Mouse (Mus musculus) MEL (cell line): ENCODE measurements at regions not wholly inside any gene's neighbourhood (a gene's known extent, or its start where the extent isn't known, plus 50 kb on each side); places are given as distances from the start of the nearest gene placed in this dataset.

Source experiments
- DNase-seq: peaks from one replicate; pipeline ENCODE4 v3.0.0; 2011; ENCODE audit warnings: low read depth, low spot score
- H3K27ac ChIP-seq: 2 replicates; pipeline ENCODE4 v1.5.1; 2012; ENCODE audit warnings: low read depth, mild to moderate bottlenecking, control low read depth, low read length, moderate library complexity; ENCODE audit not compliant: control insufficient read depth
- H3K27me3 ChIP-seq, 2 experiments: fragments of 150-350 bp in 1 of 2; sonication (generic) in 1 of 2; 2 replicates each; pipeline ENCODE4 v1.6.1; 2012; ENCODE audit warnings: low read length in 2 of 2, mild to moderate bottlenecking in 2 of 2, improper control_type of control experiment in 1 of 2, moderate library complexity in 1 of 2; ENCODE audit not compliant: insufficient read depth in 2 of 2, control insufficient read depth in 1 of 2
- H3K36me3 ChIP-seq, 2 experiments: 2 replicates each; pipeline ENCODE4 v1.6.1; 2012 to 2014; ENCODE audit warnings: low read length in 2 of 2, improper control_type of control experiment in 1 of 2, inconsistent platforms in 1 of 2, mild to moderate bottlenecking in 1 of 2; ENCODE audit not compliant: insufficient read depth in 2 of 2, control insufficient read depth in 1 of 2
- H3K4me1 ChIP-seq, 2 experiments: fragments of 150-350 bp in 1 of 2; sonication (generic) in 1 of 2; 2 replicates each; pipeline ENCODE4 v1.6.1; 2012; ENCODE audit warnings: low read length in 2 of 2, improper control_type of control experiment in 1 of 2, mild to moderate bottlenecking in 1 of 2; ENCODE audit not compliant: insufficient read depth in 2 of 2, control insufficient read depth in 1 of 2
- H3K4me3 ChIP-seq, 2 experiments: fragments of 150-350 bp in 1 of 2; sonication (generic) in 1 of 2; 2 replicates each; pipeline ENCODE4 v1.5.1; 2012; ENCODE audit warnings: low read depth in 2 of 2, low read length in 2 of 2, mild to moderate bottlenecking in 2 of 2, moderate library complexity in 2 of 2, control low read depth in 1 of 2, improper control_type of control experiment in 1 of 2; ENCODE audit not compliant: control insufficient read depth in 1 of 2, insufficient read depth in 1 of 2
- H3K79me2 ChIP-seq: 2 replicates; pipeline ENCODE4 v1.6.1; 2012; ENCODE audit warnings: mild to moderate bottlenecking, low read length, moderate library complexity; ENCODE audit not compliant: control insufficient read depth, poor library complexity, insufficient read depth
- H3K9ac ChIP-seq: 2 replicates; pipeline ENCODE4 v1.6.1; 2012; ENCODE audit warnings: low read depth, mild to moderate bottlenecking, control low read depth, low read length, moderate library complexity; ENCODE audit not compliant: control insufficient read depth, poor library complexity, severe bottlenecking
- H3K9me3 ChIP-seq: fragments of 150-350 bp; sonication (generic); replicated peaks from 2 replicates; pipeline ENCODE4 v1.6.1; 2012; ENCODE audit warnings: mild to moderate bottlenecking, low read length, improper control_type of control experiment, moderate library complexity; ENCODE audit not compliant: insufficient read depth
- BHLHE40 ChIP-seq: IDR thresholded peaks from 2 replicates; pipeline ENCODE4 v1.6.1; 2012; ENCODE audit warnings: low read depth, mild to moderate bottlenecking, inconsistent platforms, low read length, improper control_type of control experiment, borderline replicate concordance
- CHD1 ChIP-seq: IDR thresholded peaks from 2 replicates; pipeline ENCODE4 v1.6.1; 2012; ENCODE audit warnings: low read depth, mild to moderate bottlenecking, inconsistent platforms, low read length, improper control_type of control experiment
- CTCF ChIP-seq, 3 experiments: IDR thresholded peaks in 2 of 3; conservative IDR thresholded peaks in 1 of 3; 2 replicates each; pipeline ENCODE4 v1.5.1; 2011 to 2012; ENCODE audit warnings: low read length in 3 of 3, low read depth in 2 of 3, mild to moderate bottlenecking in 2 of 3, improper control_type of control experiment in 1 of 3, inconsistent platforms in 1 of 3, mixed read lengths in 1 of 3, moderate library complexity in 1 of 3; ENCODE audit not compliant: control insufficient read depth in 1 of 3, insufficient read depth in 1 of 3, poor library complexity in 1 of 3, severe bottlenecking in 1 of 3
- E2F4 ChIP-seq: IDR thresholded peaks from 2 replicates; pipeline ENCODE4 v1.6.1; 2011; ENCODE audit warnings: low read depth, low read length, improper control_type of control experiment, borderline replicate concordance
- ELF1 ChIP-seq: IDR thresholded peaks from 2 replicates; pipeline ENCODE4 v1.6.1; 2014; ENCODE audit warnings: low read depth, mild to moderate bottlenecking, inconsistent platforms, low read length, improper control_type of control experiment, moderate library complexity
- EP300 ChIP-seq, 2 experiments: IDR thresholded peaks; 2 replicates each; pipeline ENCODE4 v1.6.1; 2011; ENCODE audit warnings: improper control_type of control experiment in 2 of 2, low read length in 2 of 2, low read depth in 1 of 2, mild to moderate bottlenecking in 1 of 2
- GABPA ChIP-seq: IDR thresholded peaks from 2 replicates; pipeline ENCODE4 v1.6.1; 2012; ENCODE audit warnings: low read depth, mild to moderate bottlenecking, inconsistent platforms, low read length, improper control_type of control experiment, moderate library complexity
- GATA1 ChIP-seq: IDR thresholded peaks from 2 replicates; pipeline ENCODE4 v1.6.1; 2011; ENCODE audit warnings: low read depth, low read length, improper control_type of control experiment
- JUND ChIP-seq: IDR thresholded peaks from 2 replicates; pipeline ENCODE4 v1.6.1; 2011; ENCODE audit warnings: low read depth, mild to moderate bottlenecking, improper control_type of control experiment, low read length
- KAT2A ChIP-seq: conservative IDR thresholded peaks from 2 replicates; pipeline ENCODE4 v1.6.1; 2012; ENCODE audit warnings: low read depth, low read length, improper control_type of control experiment, inconsistent platforms
- MAFK ChIP-seq: IDR thresholded peaks from 2 replicates; pipeline ENCODE4 v1.6.1; 2011; ENCODE audit warnings: low read depth, mild to moderate bottlenecking, low read length, improper control_type of control experiment, borderline replicate concordance
- MAX ChIP-seq: IDR thresholded peaks from 2 replicates; pipeline ENCODE4 v1.6.1; 2011; ENCODE audit warnings: low read length, improper control_type of control experiment
- MAZ ChIP-seq: IDR thresholded peaks from 2 replicates; pipeline ENCODE4 v1.6.1; 2012; ENCODE audit warnings: low read depth, mild to moderate bottlenecking, inconsistent platforms, low read length, improper control_type of control experiment
- MXI1 ChIP-seq: IDR thresholded peaks from 2 replicates; pipeline ENCODE4 v1.6.1; 2011; ENCODE audit warnings: mild to moderate bottlenecking, low read depth, low read length, improper control_type of control experiment
- MYC ChIP-seq: IDR thresholded peaks from 2 replicates; pipeline ENCODE4 v1.6.1; 2011; ENCODE audit warnings: low read depth, mild to moderate bottlenecking, low read length, improper control_type of control experiment, moderate library complexity
- NRF1 ChIP-seq: IDR thresholded peaks from 2 replicates; pipeline ENCODE4 v1.6.1; 2014; ENCODE audit warnings: low read depth, mild to moderate bottlenecking, inconsistent platforms, low read length, improper control_type of control experiment, moderate library complexity; ENCODE audit not compliant: poor library complexity, insufficient read depth, severe bottlenecking
- POLR2A ChIP-seq, 2 experiments: IDR thresholded peaks; 2 replicates each; pipeline ENCODE4 v1.6.1; 2011 to 2012; ENCODE audit warnings: low read length in 2 of 2, mild to moderate bottlenecking in 2 of 2, control low read depth in 1 of 2, improper control_type of control experiment in 1 of 2, low read depth in 1 of 2, moderate library complexity in 1 of 2; ENCODE audit not compliant: control insufficient read depth in 1 of 2, insufficient read depth in 1 of 2, poor library complexity in 1 of 2
- POLR2AphosphoS5 ChIP-seq: IDR thresholded peaks from 2 replicates; pipeline ENCODE4 v1.6.1; 2012; ENCODE audit warnings: low read depth, borderline replicate concordance, mild to moderate bottlenecking, inconsistent platforms, low read length, moderate library complexity, mixed read lengths
- RCOR1 ChIP-seq: IDR thresholded peaks from 2 replicates; pipeline ENCODE4 v1.6.1; 2012; ENCODE audit warnings: low read depth, mild to moderate bottlenecking, inconsistent platforms, low read length, improper control_type of control experiment
- SIN3A ChIP-seq: IDR thresholded peaks from 2 replicates; pipeline ENCODE4 v1.6.1; 2012; ENCODE audit warnings: low read length, improper control_type of control experiment, inconsistent platforms
- SMC3 ChIP-seq: IDR thresholded peaks from 2 replicates; pipeline ENCODE4 v1.6.1; 2011; ENCODE audit warnings: low read depth, low read length, improper control_type of control experiment
- TCF12 ChIP-seq: IDR thresholded peaks from 2 replicates; pipeline ENCODE4 v1.6.1; 2014; ENCODE audit warnings: low read depth, mild to moderate bottlenecking, inconsistent platforms, low read length, improper control_type of control experiment, moderate library complexity
- UBTF ChIP-seq: IDR thresholded peaks from 2 replicates; pipeline ENCODE4 v1.6.1; 2012; ENCODE audit warnings: low read depth, mild to moderate bottlenecking, inconsistent platforms, low read length, improper control_type of control experiment, moderate library complexity, borderline replicate concordance; ENCODE audit not compliant: insufficient read depth
- USF2 ChIP-seq, 2 experiments: IDR thresholded peaks; 2 replicates each; pipeline ENCODE4 v1.6.1; 2011 to 2012; ENCODE audit warnings: improper control_type of control experiment in 2 of 2, low read length in 2 of 2, borderline replicate concordance in 1 of 2, inconsistent platforms in 1 of 2, low read depth in 1 of 2, mild to moderate bottlenecking in 1 of 2; ENCODE audit not compliant: insufficient read depth in 1 of 2
- ZC3H11A ChIP-seq: IDR thresholded peaks from 2 replicates; pipeline ENCODE4 v1.6.1; 2012; ENCODE audit warnings: low read depth, mild to moderate bottlenecking, inconsistent platforms, low read length, improper control_type of control experiment
- ZMIZ1 ChIP-seq: IDR thresholded peaks from 2 replicates; pipeline ENCODE4 v1.6.1; 2012; ENCODE audit warnings: low read depth, mild to moderate bottlenecking, inconsistent platforms, low read length, improper control_type of control experiment, moderate library complexity

DNA sequence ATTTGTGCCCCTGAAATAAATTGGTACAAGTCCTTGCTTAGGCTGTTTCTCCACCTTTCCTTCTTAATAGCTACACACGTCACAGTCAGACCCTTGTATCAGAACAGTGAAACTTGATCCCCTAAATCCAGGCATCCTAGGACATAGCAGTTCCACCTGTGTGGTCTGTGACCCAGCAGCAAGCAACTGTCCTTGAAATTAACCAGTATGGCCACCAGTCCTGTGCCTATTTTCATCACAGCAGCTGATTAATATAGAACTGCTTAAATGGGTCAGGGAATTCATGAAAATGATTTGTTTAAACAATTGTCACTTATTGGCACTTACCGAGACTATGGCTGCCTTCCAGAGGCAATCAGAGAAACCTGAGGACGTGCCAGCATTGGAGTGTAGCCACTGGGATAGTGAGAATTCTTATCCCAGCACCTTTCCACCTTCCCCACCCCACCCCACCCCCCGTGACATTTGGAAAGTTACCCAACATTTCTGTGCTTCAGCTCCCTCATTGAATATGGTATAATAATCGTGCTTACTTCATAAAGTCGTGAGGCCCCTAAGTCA lies 135.4 kb upstream of the Cdkn2b start:
- DNase-seq, result no peak
- H3K79me2 ChIP-seq, result no peaks in the 10 kb centered on the region
- H3K36me3 ChIP-seq, result peaks cover 0 to 21% of the 10 kb centered on the region in 2 experiments; a peak in 2 of 4 replicates
- H3K9me3 ChIP-seq, result no peaks in the 10 kb centered on the region
- peak overlapping the region; percentile 19 to 23; a peak in 2 of 4 replicates for H3K4me3 ChIP-seq
- TF ChIP-seq POLR2A (IDR thresholded peaks at IDR 0.05; ENCODE audit: control insufficient read depth in 1 of 2, insufficient read depth in 1 of 2, low read depth in 1 of 2, low read length in 2 of 2, poor library complexity in 1 of 2) (no peak), TCF12 (no peak), GABPA (no peak), USF2 (IDR thresholded peaks at IDR 0.05; ENCODE audit: borderline replicate concordance in 1 of 2, insufficient read depth in 1 of 2, low read depth in 1 of 2, low read length in 2 of 2) (no peak), CHD1 (no peak), MXI1 (no peak), JUND (no peak), E2F4 (no peak), MYC (no peak), CTCF (IDR thresholded peaks at IDR 0.05 in 2 of 3, conservative IDR thresholded peaks at IDR 0.05 in 1 of 3; ENCODE audit: control insufficient read depth in 1 of 3, insufficient read depth in 1 of 3, low read depth in 2 of 3, low read length in 3 of 3, poor library complexity in 1 of 3, severe bottlenecking in 1 of 3) (no peak), POLR2AphosphoS5 (no peak)
- H3K27me3 ChIP-seq, result no peaks in the 10 kb centered on the region
- peaks cover 11 to 20% of the 10 kb centered on the region in 2 experiments for H3K4me1 ChIP-seq
- peak overlapping the region; percentile 85 for H3K27ac ChIP-seq
- H3K9ac ChIP-seq, result peak overlapping the region; percentile 39; the same call in 1 of the 2 replicates

- Histone ChIP-seq H3K4me1 (peaks cover 11 to 20% of the 10 kb centered on the region in 2 experiments), H3K9ac (no peak overlapping the region; the same call in 1 of the 2 replicates), H3K27ac (peak overlapping the region; percentile 85), H3K4me3 (peak overlapping the region in 1 of 2 experiments; percentile 33; a peak in 2 of 4 replicates), H3K9me3 (no peaks in the 10 kb centered on the region), H3K36me3 (peaks cover 0 to 21% of the 10 kb centered on the region in 2 experiments; a peak in 2 of 4 replicates), H3K79me2 (no peaks in the 10 kb centered on the region), H3K27me3 (no peaks in the 10 kb centered on the region)
- peak; percentile 72 for DNase-seq
- TF ChIP-seq CHD1 (0 out of 2 replicates have a peak, but pooled peaks have one; percentile 42), MAX (no peak), BHLHE40 (no peak), TCF12 (peak; percentile 91), RCOR1 (peak; percentile 64), POLR2AphosphoS5 (no peak), MAZ (peak; percentile 78), MYC (no peak), MXI1 (peak; percentile 24; the same call in 1 of the 2 replicates), SMC3 (no peak), ZC3H11A (no peak), UBTF (no peak), MAFK (0 out of 2 replicates have a peak, but pooled peaks have one; percentile 40), POLR2A (IDR thresholded peaks at IDR 0.05; ENCODE audit: control insufficient read depth in 1 of 2, insufficient read depth in 1 of 2, low read depth in 1 of 2, low read length in 2 of 2, poor library complexity in 1 of 2) (no peak), GATA1 (peak; percentile 94), NRF1 (no peak), ELF1 (no peak), SIN3A (no peak; the same call in 1 of the 2 replicates), GABPA (no peak), JUND (no peak), ZMIZ1 (no peak), EP300 (IDR thresholded peaks at IDR 0.05; ENCODE audit: low read depth in 1 of 2, low read length in 2 of 2) (peak; percentile 79 to 86; a peak in 3 of 4 replicates), KAT2A (no peak)
These were observed 134.6 kb upstream of the Cdkn2b start for GRCm38 (mm10) chr4:89445214-89446155.
